Mouse (Mus musculus): ENCODE data around the gene Ccdc175. TPM values are rescaled to one million over a fixed set of nuclear protein-coding genes. Genes with fewer than 3 reads are reported as not detected.

Ccdc175 gene
- polyA plus RNA-seq, 1 experiment from 2014 or later = not detected

DNA sequence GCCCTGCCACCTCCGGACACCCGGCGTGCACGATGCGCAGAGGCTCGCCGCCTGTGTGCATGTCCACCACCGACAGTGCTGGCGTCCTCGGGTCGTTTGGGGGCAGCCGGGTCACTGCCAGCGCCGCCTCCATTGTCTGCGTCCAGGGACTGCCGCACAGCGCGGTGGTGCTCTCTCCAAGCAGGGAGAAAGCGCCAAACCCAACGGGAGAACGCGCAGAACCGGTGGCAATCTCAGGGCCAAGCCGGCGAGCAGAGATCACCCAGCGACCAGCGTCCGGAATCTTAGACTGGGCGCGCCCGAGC, 99.9 kb downstream of the Ccdc175 start:
- H3K27ac ChIP-seq (ENCODE audit: low read depth, low read length) = peak overlapping the region; percentile 92
- peak; percentile 31 for ATAC-seq
- 0% methylated on average over 31 of the region's 31 CpGs for WGBS
- H3K27me3 ChIP-seq (replicated peaks; ENCODE audit: control insufficient read depth, insufficient read depth, low read length) = no peaks in the 10 kb centered on the region
- peak overlapping the region; percentile 48 for H3K4me3 ChIP-seq (ENCODE audit: low read length)
- H3K9me3 ChIP-seq (ENCODE audit: control insufficient read depth, low read length) = no peaks in the 10 kb centered on the region
- H3K9ac ChIP-seq (ENCODE audit: low read depth, low read length) = peak overlapping the region; percentile 80
- no peaks in the 10 kb centered on the region for H3K36me3 ChIP-seq (ENCODE audit: control insufficient read depth, insufficient read depth, low read length)
- peak overlapping the region; percentile 74 for H3K4me2 ChIP-seq (ENCODE audit: low read length)
- peaks cover 21% of the 10 kb centered on the region for H3K4me1 ChIP-seq (ENCODE audit: control insufficient read depth, insufficient read depth, low read depth, low read length)

DNA sequence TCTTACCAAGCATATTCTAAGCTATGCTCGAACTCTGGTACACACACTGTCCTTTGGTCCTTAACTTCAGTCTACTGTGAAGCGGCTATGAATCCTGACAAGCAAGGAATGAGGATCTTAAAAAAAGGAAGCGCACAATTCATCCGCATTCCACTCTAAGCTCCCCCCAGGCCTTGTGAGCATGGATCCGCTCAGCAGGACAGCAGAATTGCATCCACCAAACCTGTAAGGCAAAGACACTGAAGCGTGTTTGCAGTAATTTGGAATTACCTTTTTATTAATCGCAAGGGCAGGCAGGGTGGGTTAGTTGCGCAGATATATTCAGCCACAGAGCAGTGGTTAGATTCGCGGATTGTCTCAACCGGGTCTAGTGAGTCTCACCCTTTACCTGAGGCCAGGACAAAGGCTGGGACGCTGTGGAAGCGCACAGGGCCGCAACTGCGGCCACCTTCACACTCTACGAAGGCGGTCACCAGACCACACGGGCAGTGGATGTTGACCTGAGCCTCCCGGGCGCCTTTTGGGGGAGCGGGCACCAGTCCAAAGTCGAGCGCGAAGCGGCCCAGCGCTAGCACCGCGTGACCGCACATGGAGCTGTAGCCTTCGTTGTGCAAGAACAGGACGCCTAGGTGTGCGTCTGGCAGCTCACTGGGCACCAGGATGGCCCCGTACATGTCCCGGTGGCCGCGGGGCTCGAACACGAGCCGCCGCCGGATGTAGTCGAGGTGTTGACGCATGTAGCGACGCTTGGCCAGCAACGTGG, 100.4 kb downstream of the Ccdc175 start:
- peak overlapping the region; percentile 48 for H3K4me3 ChIP-seq (ENCODE audit: low read length)
- peak overlapping the region; percentile 80 for H3K9ac ChIP-seq (ENCODE audit: low read depth, low read length)
- peak overlapping the region; percentile 92 for H3K27ac ChIP-seq (ENCODE audit: low read depth, low read length)
- H3K4me1 ChIP-seq (ENCODE audit: control insufficient read depth, insufficient read depth, low read depth, low read length) = peaks cover 21% of the 10 kb centered on the region
- H3K9me3 ChIP-seq (ENCODE audit: control insufficient read depth, low read length) = no peaks in the 10 kb centered on the region
- 4% methylated on average over 46 of the region's 46 CpGs for WGBS
- no peaks in the 10 kb centered on the region for H3K27me3 ChIP-seq (replicated peaks; ENCODE audit: control insufficient read depth, insufficient read depth, low read length)
- H3K4me2 ChIP-seq (ENCODE audit: low read length) = peak overlapping the region; percentile 74
- ATAC-seq = peak; percentile 12
- H3K36me3 ChIP-seq (ENCODE audit: control insufficient read depth, insufficient read depth, low read length) = no peaks in the 10 kb centered on the region

DNA sequence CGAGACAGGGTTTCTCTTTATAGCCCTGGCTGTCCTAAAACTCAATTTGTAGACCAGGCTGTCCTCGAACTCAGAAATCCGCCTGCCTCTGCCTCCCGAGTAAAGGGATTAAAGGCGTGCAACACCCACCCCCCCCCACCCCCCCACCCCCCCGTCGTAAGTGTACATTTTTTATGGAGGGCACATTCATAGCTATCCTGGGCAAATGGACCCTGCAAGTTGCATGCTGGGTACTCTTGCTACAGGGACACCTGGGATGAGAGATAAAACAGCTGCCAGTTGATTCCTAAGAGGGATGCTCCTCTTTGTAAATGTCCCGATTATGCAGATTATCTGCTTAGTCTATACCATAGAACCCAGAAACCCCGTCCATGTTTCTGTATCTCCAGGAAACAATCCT, 101.6 kb downstream of the Ccdc175 start:
- 84% methylated on average over 9 of the region's 9 CpGs for WGBS
- Histone ChIP-seq H3K4me2 (ENCODE audit: low read length) (no peak overlapping the region; the same call in 1 of the 2 replicates), H3K27ac (ENCODE audit: low read depth, low read length) (no peak overlapping the region), H3K4me3 (ENCODE audit: low read length) (no peak overlapping the region), H3K9me3 (ENCODE audit: control insufficient read depth, low read length) (no peaks in the 10 kb centered on the region), H3K27me3 (replicated peaks; ENCODE audit: control insufficient read depth, insufficient read depth, low read length) (no peaks in the 10 kb centered on the region), H3K36me3 (ENCODE audit: control insufficient read depth, insufficient read depth, low read length) (no peaks in the 10 kb centered on the region), H3K4me1 (ENCODE audit: control insufficient read depth, insufficient read depth, low read depth, low read length) (peaks cover 21% of the 10 kb centered on the region), H3K9ac (ENCODE audit: low read depth, low read length) (no peak overlapping the region)
- no peak for ATAC-seq

DNA sequence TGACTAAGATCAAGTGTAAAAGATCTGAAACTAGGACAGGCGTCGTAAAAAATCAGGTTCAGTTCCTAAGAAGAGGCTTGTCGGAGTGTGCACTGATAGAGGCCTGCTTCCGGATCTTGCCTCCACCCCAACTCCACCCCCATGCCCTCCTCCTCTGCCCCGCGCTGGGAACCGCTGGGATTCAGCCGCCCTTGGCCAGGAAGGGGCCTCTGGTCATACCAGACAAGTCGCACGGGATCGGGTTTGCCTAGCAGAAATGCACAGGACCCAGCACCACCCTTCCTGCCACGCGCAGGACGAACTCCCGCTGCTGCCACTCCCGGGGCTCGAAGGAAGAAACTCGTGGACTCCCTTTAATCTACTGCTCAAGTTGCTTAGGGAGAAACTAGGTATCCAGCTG, 102.5 kb downstream of the Ccdc175 start:
- H3K9me3 ChIP-seq (ENCODE audit: control insufficient read depth, low read length) = no peaks in the 10 kb centered on the region
- WGBS = 24% methylated on average over 18 of the region's 18 CpGs
- H3K9ac ChIP-seq (ENCODE audit: low read depth, low read length) = peak overlapping the region; percentile 35; the same call in 1 of the 2 replicates
- H3K4me3 ChIP-seq (ENCODE audit: low read length) = no peak overlapping the region
- no peaks in the 10 kb centered on the region for H3K27me3 ChIP-seq (replicated peaks; ENCODE audit: control insufficient read depth, insufficient read depth, low read length)
- H3K27ac ChIP-seq (ENCODE audit: low read depth, low read length) = no peak overlapping the region
- peak overlapping the region; percentile 46 for H3K4me2 ChIP-seq (ENCODE audit: low read length)
- no peaks in the 10 kb centered on the region for H3K36me3 ChIP-seq (ENCODE audit: control insufficient read depth, insufficient read depth, low read length)
- no peak for ATAC-seq
- peaks cover 12% of the 10 kb centered on the region for H3K4me1 ChIP-seq (ENCODE audit: control insufficient read depth, insufficient read depth, low read depth, low read length)

DNA sequence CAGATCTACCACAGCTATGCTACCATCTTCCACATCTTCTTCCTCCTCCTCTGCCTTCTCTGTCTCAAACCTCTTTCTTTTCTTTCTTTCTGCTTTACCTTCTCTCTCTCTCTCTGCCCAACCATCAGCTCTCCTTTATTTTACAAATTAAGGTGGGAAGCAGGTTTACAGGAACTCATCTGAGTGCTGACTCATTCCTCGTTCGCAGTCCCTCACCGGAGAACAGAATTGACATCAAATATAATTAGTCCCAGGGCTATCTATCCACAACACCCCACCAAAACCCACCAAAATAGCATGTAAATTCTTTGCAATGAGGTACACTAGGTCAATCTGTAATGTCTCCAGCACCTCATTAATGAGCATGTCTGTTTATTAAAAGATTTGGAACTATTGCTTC, 102.9 kb downstream of the Ccdc175 start:
- ATAC-seq = no peak
- Histone ChIP-seq H3K4me1 (ENCODE audit: control insufficient read depth, insufficient read depth, low read depth, low read length) (peaks cover 10% of the 10 kb centered on the region), H3K36me3 (ENCODE audit: control insufficient read depth, insufficient read depth, low read length) (no peaks in the 10 kb centered on the region), H3K9ac (ENCODE audit: low read depth, low read length) (no peak overlapping the region), H3K27ac (ENCODE audit: low read depth, low read length) (no peak overlapping the region), H3K4me2 (ENCODE audit: low read length) (peak overlapping the region; percentile 46), H3K4me3 (ENCODE audit: low read length) (no peak overlapping the region), H3K9me3 (ENCODE audit: control insufficient read depth, low read length) (no peaks in the 10 kb centered on the region), H3K27me3 (replicated peaks; ENCODE audit: control insufficient read depth, insufficient read depth, low read length) (no peaks in the 10 kb centered on the region)
- WGBS = 59% methylated on average over 3 of the region's 3 CpGs

- ATAC-seq = no peak
- 94% methylated on average over 3 of the region's 3 CpGs for WGBS
- H3K4me2 ChIP-seq (ENCODE audit: low read length) = no peak overlapping the region
- no peak overlapping the region for H3K27ac ChIP-seq (ENCODE audit: low read depth, low read length)
- H3K9ac ChIP-seq (ENCODE audit: low read depth, low read length) = no peak overlapping the region
- H3K27me3 ChIP-seq (replicated peaks; ENCODE audit: control insufficient read depth, insufficient read depth, low read length) = no peaks in the 10 kb centered on the region
- H3K9me3 ChIP-seq (ENCODE audit: control insufficient read depth, low read length) = no peaks in the 10 kb centered on the region
- peaks cover 4% of the 10 kb centered on the region for H3K4me1 ChIP-seq (ENCODE audit: control insufficient read depth, insufficient read depth, low read depth, low read length)
- H3K36me3 ChIP-seq (ENCODE audit: control insufficient read depth, insufficient read depth, low read length) = no peaks in the 10 kb centered on the region
- H3K4me3 ChIP-seq (ENCODE audit: low read length) = no peak overlapping the region
These were observed 106.6 kb downstream of the Ccdc175 start for GRCm38 (mm10) chr12:72078248-72078647.

- under 1% methylated on average over 94 of the region's 94 CpGs for WGBS
These were observed 114.2 kb downstream of the Ccdc175 start, which contains the start of gene Gpr135 for GRCm38 (mm10) chr12:72070327-72071269. Gpr135 (minus strand) TSS chr12:72071125.

DNA sequence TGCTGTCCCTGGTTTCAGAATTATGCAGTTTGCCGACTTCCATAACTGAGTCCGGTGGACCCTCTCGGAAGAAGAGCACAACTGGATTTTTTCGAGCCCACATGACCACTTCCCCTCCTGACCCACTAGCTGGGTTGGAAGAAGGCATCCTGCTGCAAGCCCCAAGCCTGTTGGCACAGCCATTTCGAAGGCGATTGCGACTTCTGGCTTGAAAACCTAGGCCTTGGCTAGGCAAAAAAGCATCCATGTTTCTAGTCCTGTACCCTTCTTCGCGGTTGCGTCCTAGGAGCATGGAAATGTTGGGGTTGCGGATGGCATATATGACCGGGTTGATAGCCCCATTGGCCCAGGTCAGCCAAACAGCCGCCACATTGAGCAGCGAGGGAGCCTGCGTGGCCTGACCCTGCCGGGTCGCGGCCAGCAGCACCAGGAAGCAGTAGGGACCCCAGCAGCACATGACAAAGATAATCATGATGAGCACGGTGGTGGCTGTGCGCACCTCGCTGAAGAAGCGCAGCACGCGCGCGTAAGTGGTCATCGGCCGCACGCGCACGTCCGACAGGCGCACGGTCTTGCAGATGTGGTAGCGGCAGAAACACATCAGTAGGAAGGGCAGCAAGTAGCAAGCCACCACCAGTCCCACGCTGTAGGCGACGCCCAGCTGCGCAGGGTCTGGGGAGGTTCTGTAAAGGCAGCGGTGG, 115.1 kb downstream of the Ccdc175 start:
- Histone ChIP-seq H3K9ac (ENCODE audit: low read depth, low read length) (peak overlapping the region; percentile 80), H3K36me3 (ENCODE audit: control insufficient read depth, insufficient read depth, low read length) (no peaks in the 10 kb centered on the region), H3K4me1 (ENCODE audit: control insufficient read depth, insufficient read depth, low read depth, low read length) (no peaks in the 10 kb centered on the region), H3K27me3 (replicated peaks; ENCODE audit: control insufficient read depth, insufficient read depth, low read length) (no peaks in the 10 kb centered on the region), H3K9me3 (ENCODE audit: control insufficient read depth, low read length) (no peaks in the 10 kb centered on the region), H3K4me2 (ENCODE audit: low read length) (peak overlapping the region; percentile 91), H3K27ac (ENCODE audit: low read depth, low read length) (peak overlapping the region; percentile 87), H3K4me3 (ENCODE audit: low read length) (peak overlapping the region; percentile 68)
- peak; percentile 84 for ATAC-seq
- WGBS = 5% methylated on average over 40 of the region's 40 CpGs

More at GRCm38 (mm10) chr12:72070327-72071269, 114.2 kb downstream of the Ccdc175 start, which contains the start of gene Gpr135:
- Histone ChIP-seq H3K9me3 (ENCODE audit: control insufficient read depth, low read length) (no peaks in the 10 kb centered on the region), H3K4me3 (ENCODE audit: low read length) (peak within 1 kb of the TSS; percentile 68), H3K36me3 (ENCODE audit: control insufficient read depth, insufficient read depth, low read length) (no peaks in the 10 kb centered on the region), H3K9ac (ENCODE audit: low read depth, low read length) (peak within 1 kb of the TSS; percentile 80), H3K27ac (ENCODE audit: low read depth, low read length) (peak within 1 kb of the TSS; percentile 87), H3K27me3 (replicated peaks; ENCODE audit: control insufficient read depth, insufficient read depth, low read length) (no peaks in the 10 kb centered on the region), H3K4me1 (ENCODE audit: control insufficient read depth, insufficient read depth, low read depth, low read length) (no peaks in the 10 kb centered on the region), H3K4me2 (ENCODE audit: low read length) (peak within 1 kb of the TSS; percentile 91)
- peak; percentile 94 for ATAC-seq
